Mouse (Mus musculus): ENCODE measurements around the gene Htr2b.

The Htr2b gene

GRCm38 (mm10) chr1:86076565-86076964 is 35.2 kb downstream of the Htr2b start:
- no peak for DNase-seq

DNA sequence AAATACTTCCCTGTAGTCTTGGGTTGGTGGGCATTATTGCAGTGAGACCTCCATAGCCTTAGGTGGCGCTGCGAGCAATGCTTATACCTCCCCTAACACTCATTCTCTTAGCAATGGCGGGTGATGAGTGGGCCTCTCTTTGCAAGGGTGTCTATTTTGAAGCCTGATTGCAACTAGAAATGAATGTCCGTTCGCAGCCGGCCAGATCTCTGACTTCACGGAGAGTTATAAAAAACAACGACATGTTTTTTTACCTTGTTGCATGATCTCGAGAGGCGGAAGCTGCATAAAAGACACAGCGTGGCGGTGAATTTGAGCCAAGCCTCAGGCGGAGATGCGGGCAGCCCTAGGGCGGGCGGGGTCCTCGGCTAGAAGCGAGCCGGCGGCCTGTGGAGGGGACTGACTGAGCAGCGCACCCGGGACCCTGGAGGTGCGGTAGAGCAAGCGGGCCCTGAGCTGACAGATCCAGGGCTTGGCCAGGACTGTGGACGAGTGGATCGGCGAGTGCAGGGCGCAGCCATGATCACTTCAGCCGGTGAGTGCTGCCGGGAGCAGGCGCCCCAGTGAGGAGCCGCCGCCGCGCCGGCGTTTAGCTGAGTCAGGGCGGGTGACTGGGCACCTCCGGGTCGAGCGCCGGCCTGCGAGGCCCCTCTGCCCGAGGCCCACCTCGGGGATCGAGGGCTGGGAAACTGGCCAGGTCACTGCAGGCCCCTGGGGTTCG is 47.3 kb downstream of the Htr2b start, which contains the start of gene Psmd1:
Psmd1 (plus strand) TSS at position 117 of the 721 bp plus-strand sequence.
- DNase-seq: peak; percentile 94

DNA sequence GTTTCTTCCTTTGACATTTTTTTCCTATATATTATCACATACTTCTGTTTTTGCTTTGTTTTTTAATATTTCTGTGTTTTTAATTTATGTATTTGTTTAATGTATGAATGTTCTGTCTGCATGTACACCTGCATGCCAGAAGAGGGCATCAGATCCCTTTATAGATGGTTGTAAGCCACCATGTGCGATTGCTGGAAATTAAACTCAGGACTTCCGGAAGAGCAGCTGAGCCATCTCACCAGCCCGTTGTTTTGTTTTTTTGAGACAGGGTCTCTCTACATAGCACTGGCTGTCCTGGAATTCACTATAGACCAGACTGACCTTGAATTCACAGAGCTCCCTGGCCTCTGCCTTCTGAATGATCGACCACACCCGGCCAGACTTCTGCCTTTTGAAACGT is 49.2 kb downstream of the Htr2b start:
- DNase-seq: no peak

DNA sequence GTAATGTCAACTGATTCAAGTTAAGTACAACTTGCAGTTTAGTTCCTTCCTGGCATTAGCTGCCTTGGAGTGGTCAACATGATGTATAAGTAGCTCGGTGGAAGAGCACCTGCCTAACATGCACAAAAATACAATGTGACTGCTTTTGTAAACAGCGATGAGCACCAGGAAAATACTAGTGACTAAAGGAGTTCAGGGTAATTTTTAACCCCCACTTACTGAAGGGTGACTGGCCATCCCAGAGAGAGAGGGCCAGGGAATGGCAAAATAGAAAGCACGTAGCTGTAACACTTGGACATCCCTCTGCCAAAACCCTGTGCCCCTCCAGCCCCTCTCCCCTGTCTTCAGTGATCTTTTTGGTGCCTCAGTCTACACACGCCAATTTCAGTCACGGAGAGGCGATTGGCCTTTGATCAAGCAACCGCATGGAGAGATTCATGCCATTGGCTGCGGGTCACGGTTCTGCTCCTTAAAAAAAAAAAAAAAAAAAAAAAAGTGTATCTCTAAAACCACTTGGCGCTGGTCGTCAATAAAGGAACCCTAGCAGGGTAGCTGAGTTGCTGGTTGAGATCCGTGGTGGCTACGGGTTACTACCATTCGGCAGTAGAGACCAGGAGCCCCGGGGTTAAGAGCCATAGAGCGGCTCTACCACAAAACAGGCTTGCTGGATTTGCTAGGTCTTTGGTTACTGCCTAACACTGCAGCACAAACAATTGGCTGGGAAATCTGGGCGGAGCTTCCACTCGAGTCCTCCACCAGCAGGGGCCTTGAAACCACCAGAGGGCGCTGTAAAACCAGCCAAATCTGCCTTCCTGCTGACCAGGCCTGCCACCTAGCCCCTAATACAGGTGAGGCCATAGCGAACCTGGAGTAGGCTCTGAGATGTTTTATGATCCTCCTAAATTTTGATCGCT is 52.7 kb downstream of the Htr2b start:
- DNase-seq: peak; percentile 96

DNA sequence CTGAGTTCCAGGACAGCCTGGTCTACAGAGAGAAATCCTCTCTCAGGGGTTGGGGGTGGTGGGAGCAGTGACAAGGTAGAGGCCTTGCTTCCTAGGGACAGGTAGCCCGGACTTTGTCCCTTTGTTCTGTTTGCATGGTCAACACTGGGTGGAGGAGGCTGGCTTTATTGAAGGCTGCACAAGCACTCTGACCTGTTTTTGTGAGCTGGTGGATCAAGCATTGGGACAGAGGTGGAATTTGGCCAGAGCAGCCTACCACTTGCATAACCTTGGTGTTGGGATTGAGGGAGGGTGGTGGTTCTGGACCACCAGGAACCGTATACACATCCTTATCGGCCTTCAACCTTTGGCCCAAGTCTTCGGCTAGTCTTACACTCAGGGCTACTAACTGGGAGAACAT is 55.5 kb downstream of the Htr2b start:
- DNase-seq: no peak

DNA sequence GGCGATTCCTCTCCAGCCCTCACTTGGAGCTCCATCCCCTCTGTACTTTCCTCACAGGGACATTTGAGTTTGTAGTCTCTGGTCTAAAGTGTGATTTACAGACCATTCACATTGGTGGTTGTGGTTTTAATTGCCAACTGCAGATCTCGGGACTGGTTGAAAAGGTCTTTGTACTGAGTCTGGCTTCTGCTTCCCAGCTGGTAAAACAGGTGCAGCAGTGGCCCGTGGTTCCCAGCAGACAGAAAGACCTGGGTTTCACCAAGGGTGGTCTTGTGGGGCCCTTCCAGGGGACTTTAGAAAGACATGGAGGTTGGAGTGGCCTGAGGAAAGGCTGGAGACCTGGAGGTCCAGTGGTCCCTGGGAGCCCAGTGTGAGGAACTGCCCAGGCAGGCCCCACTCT is 56.8 kb downstream of the Htr2b start:
- no peak for DNase-seq

GRCm38 (mm10) chr1:86053198-86053921 is 58.4 kb downstream of the Htr2b start:
- peak; percentile 50 for DNase-seq
